Mouse (Mus musculus) neutrophil, adult 5-6 weeks (primary cell): Measurements from ENCODE around the gene Cdh5. TPM values are rescaled to one million over a fixed set of nuclear protein-coding genes. Genes with fewer than 3 reads are reported as not detected.
A peak's percentile ranks its signal among the peaks of the same experiment; 100 is the strongest.

Experiments
- ATAC-seq: fragments of 151-379, 151-347 bp; 2 replicates; pipeline ENCODE4 v1.8.0; 2017; ENCODE audit warnings: mild to moderate bottlenecking, moderate TSS enrichment; ENCODE audit not compliant: insufficient number of reproducible peaks, poor library complexity, low FRiP score, severe bottlenecking; ENCODE audit errors: extremely low read depth
- total RNA-seq: library from RNA; stranded (forward); fragments of 200-1000 nt; gene quantifications from 2 replicates; pipeline ENCODE4 v1.2.3, GENCODE M21; 2017

The Cdh5 gene
- total RNA-seq, 1 experiment from 2014 or later: not detected

DNA sequence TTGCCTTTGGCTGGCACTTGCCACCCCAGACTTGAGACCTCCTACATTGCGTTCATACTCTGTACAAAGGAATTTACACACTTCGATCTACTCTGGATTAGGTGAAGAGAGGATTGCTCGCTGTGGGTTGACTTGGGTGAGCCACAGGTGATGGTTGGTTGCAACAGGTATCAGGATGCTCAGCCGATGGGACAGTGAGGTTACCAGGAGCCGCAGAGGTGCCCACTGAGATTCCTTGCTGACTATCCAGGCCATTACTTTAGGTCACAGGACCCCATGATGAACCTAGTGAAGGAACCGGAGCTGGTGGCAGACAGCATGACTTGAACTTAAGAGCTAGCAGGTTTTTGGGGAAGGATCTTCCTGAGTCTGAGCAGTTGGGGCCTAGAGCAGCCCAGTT, 71.0 kb downstream of the Cdh5 start:
- no peak for ATAC-seq

DNA sequence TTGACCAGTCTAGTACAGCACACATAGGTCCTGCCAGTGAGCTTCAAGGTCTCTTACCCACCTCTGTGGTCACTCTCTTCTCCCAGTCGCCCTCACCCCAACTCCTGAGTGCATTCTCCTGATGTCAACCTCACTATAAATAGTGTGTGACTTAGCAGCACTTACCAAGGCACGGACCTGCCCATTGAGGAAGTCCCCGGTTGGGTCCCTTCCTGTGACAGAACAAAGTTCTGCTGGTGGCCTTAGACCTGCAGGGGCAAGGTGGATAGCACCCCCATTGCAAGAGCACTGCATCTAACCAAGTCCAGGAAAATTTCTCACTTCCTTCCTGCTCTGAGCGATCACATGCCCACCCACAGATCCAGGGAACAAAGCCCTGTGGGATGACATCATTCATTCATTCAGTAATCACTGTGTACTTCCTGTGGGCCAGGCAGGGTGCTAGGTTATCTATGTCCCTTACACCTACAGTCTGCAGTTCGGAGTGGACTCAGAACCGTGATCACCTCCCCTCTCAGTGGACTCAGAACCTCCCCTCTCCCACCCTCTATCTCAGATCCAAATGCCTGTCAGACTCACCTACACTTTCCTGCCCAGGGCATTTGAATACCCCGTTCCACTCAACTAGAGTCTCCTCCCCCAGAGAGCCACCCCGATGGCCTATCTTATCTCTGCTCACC, 74.6 kb downstream of the Cdh5 start:
- ATAC-seq: no peak

DNA sequence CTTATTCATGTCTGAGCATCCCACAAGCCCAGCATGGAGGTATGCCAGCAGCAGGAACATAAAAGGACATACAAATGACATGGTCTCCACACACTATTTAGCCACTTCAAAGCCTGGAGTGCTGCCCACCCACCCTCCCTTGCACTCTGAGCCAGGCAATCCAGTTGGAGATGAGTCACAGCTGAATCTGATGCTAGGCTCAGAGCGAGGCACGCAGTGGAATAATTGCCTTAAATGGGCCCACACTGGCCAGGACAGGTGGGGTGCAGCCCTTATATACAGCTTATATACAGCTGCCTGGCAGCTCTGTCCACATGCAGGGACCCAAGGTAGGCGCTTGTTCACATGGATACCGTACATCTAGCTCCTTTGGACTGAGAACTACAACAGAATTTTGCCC, 75.6 kb downstream of the Cdh5 start:
- no peak for ATAC-seq

DNA sequence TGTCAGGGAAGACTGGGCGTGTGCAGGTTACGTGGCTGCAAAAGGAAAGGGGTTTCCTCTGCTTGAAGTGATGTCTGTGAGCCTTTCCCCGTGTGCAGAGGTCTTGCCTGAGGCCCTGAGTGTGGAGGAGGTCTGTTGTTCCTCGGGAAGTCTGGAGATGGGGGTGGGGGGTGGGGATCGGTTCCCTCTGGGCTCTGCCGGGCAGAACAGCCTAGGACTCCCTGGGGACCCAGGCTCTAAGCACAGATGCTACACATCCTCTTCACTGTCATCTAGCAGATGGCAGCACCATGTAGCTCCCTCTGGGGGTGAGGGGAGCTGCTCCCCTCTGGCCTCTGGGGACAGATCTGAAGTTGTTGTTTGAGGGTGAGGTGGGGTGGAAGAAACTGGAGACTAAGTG, 83.5 kb downstream of the Cdh5 start:
- ATAC-seq: no peak

DNA sequence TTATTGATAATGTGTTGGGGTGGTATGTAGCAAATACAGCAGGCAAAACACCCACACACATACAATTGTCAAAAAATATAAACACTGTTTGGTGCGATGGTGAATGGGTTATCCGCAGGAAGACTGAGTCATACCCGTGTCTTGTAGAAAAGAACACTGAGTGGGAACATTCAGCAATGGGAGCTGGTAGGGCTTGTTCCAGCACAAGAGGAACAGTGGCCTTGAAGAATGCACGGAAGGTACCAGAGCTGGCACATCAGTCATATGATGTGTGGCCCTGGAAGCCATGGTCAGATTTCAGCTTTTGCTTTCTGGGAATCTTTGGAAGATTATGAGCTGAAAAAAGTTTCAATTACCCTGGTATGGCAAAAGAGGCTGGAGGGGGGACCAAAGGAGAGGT, 85.4 kb downstream of the Cdh5 start:
- ATAC-seq: no peak

DNA sequence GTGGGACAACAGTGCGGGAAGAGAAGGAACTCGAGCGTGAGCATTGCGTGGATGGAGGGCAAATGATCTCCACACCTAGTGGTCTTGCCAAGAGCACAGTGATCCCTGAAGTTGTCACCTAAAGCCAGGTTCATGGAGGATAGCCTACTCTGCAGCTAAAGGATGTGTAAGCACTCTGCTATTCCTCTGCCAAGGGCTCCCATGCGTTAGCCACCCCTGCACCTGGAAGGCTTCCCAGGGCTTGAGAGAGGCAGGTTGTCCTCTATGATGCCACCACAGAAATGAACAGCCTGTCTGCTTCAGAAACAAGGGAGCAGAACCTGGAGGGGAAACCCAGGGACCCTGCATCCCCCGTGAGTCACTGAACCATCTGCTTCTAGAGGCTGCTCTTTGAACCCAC, 86.2 kb downstream of the Cdh5 start:
- ATAC-seq: no peak

DNA sequence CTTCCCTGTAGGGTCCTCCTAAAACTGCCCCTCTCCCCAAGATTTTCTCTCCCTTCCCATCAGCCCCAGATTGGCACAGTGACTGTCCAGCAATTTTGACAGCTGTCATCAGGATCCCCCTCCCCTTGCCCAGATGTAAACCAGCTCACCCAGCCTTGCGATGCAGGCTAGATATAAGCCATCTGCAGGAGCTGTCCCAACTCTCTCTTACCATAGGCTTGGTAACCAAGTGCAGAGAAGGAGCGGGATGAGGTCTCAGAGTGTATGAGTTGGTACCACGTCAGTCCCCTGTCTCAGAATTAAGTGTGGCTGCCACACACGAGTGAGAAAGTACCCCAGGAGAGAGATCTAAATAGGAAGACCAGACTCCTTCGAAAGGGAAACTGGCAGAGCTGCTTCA, 87.0 kb downstream of the Cdh5 start:
- ATAC-seq: no peak

DNA sequence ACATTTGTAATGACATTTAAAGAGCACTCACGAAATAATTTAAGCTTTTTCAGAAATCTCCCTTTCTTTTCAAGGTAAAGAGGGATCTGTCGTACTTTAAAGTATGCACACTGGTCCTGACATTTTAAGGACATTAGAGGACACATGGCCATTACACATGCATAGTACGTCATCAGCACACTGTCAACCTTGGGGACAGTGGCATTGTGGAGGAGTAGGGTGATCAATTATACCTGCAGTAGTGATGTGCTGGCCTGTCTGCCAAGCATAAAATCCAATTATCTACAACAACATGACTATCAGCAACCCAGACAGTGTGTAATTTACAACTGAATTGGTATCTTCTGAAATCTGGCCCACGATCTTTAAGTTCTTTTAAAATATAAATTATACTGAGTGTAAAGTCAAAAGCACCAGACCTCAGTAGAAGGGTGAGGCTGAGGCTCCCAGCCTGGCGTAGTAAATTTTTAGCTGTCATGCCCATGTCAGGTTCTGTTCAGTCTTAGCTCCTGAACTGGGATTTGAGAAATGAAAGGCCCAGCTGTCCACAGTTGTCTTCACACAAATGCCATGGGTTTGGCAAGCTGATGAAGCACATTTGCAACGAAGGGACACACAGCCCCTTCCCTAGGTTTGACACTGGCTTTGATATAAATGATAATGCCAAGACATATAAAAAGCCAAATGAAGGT, 89.5 kb downstream of the Cdh5 start:
- no peak for ATAC-seq

DNA sequence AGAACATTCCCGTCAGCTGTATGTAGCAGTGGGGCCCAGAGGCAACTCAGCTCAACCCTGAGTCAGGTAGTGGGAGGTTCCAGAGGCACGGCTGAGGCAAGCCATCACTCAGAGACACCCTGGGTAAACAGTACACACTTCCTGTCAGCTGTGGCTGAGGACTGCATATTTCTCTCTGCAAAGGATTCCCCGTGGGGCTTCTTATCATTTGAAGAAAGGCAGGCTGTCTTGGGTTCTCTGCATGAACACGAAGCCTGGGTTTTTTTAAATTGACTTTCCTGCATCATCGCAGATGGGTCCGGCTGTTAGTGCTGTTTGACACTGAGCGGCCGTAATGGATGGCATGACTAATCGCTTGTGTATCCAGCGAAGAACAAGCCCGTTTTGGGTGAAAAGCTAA, 90.1 kb downstream of the Cdh5 start:
- 0 out of 2 replicates have a peak, but pooled peaks have one; percentile 46 for ATAC-seq

Other genes with a start within 250 kb of the Cdh5 start
- 0.12 TPM in 2 replicates for gene Bean1, start 68.8 kb downstream of the Cdh5 start, total RNA-seq
- 83.1 and 93.4 TPM in 2 replicates for gene Tk2, start 146.9 kb downstream of the Cdh5 start, total RNA-seq
- 82.9 and 88.5 TPM in 2 replicates for gene Cklf, start 149.2 kb downstream of the Cdh5 start, total RNA-seq
- gene Cmtm2a, start 191.6 kb downstream of the Cdh5 start, total RNA-seq: not detected in 2 replicates
- not detected in 2 replicates for gene Gm45711, start 208.5 kb downstream of the Cdh5 start, total RNA-seq
- gene Cmtm1, start 208.5 kb downstream of the Cdh5 start, total RNA-seq: not detected in 2 replicates
- gene Gm11020, start 219.9 kb downstream of the Cdh5 start, total RNA-seq: not detected in 2 replicates
- not detected in 2 replicates for gene Cmtm2b, start 220.6 kb downstream of the Cdh5 start, total RNA-seq
- 3.8 and 7.2 TPM in 2 replicates for gene Cmtm3, start 237.8 kb downstream of the Cdh5 start, total RNA-seq